Mouse (Mus musculus) cortical plate, adult 2 months (tissue): ENCODE measurements at regions not wholly inside any gene's neighbourhood (a gene's known extent, or its start where the extent isn't known, plus 50 kb on each side); places are given as distances from the start of the nearest gene placed in this dataset.

Experiments
- CTCF ChIP-seq: fragments of 200-500 bp; IDR thresholded peaks from 2 replicates; pipeline ENCODE4 v1.5.1; 2011; ENCODE audit warnings: mild to moderate bottlenecking, control low read depth, low read length; ENCODE audit not compliant: insufficient read depth; ENCODE audit errors: extremely low read depth
- POLR2A ChIP-seq: fragments of 200-500 bp; IDR thresholded peaks from 2 replicates; pipeline ENCODE4 v1.6.1; 2011; ENCODE audit warnings: mild to moderate bottlenecking, low read length, control low read depth; ENCODE audit not compliant: insufficient read depth; ENCODE audit errors: extremely low read depth

GRCm38 (mm10) chr11:12543042-12543441 is 78.3 kb upstream of the Cobl start:
- no peak for TF ChIP-seq POLR2A
- TF ChIP-seq CTCF, result no peak
